Mouse (Mus musculus) liver, adult 2 months (tissue): ENCODE results near the gene Zfp830.

Experiments
- CTCF ChIP-seq: fragments of 200-500 bp; IDR thresholded peaks from 2 replicates; pipeline ENCODE4 v1.5.1; 2011; ENCODE audit warnings: low read depth, low read length, control low read depth
- POLR2A ChIP-seq: fragments of 200-500 bp; IDR thresholded peaks from 2 replicates; pipeline ENCODE4 v1.6.1; 2011; ENCODE audit warnings: low read length, control low read depth; ENCODE audit not compliant: insufficient read depth; ENCODE audit errors: extremely low read depth

DNA sequence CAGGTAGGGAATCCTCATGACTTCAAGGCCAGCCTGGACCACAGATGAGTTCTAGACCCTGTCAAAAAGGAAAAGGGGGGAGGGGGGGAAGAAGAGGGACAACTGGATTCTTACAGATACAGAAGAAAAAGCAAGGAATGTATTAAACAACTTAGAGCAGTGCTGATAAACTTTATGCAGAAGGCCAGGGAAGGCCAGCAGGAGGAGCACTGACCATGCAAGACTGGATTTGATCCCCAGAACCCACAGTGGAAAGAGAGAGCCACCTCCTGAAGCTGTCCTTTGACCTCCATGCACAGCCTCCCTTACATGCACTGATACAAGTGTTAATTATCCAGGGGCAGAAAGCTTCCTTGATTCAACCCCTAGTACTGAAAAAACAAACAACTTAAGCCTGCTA lies 29.9 kb upstream of the Zfp830 start:
- TF ChIP-seq CTCF (peak; percentile 33; the same call in 1 of the 2 replicates), POLR2A (no peak)
